Mouse (Mus musculus) midbrain, embryonic 16.5 days (tissue): ENCODE data around the gene Itga11. TPM values are rescaled to one million over a fixed set of nuclear protein-coding genes. Genes with fewer than 3 reads are reported as not detected.
A peak's percentile ranks its signal among the peaks of the same experiment; 100 is the strongest.

Experiments used
- ATAC-seq: fragments of 200-750 bp; cut with Nextera tagmentation; 2 replicates; pipeline ENCODE4 v1.8.0; 2017; ENCODE audit warnings: moderate TSS enrichment
- H3K27ac ChIP-seq: fragments of 300-500 bp; sonication (generic); 2 replicates; pipeline ENCODE4 v1.5.1; 2014; ENCODE audit warnings: mild to moderate bottlenecking, low read length, mixed read lengths
- H3K27me3 ChIP-seq: fragments of 300-500 bp; sonication (generic); 2 replicates; pipeline ENCODE4 v1.6.1; 2014; ENCODE audit warnings: low read depth, low read length, mixed read lengths; ENCODE audit not compliant: control insufficient read depth, insufficient read depth
- H3K36me3 ChIP-seq: fragments of 300-500 bp; sonication (generic); 2 replicates; pipeline ENCODE4 v1.6.1; 2014; ENCODE audit warnings: mild to moderate bottlenecking, low read length, moderate library complexity, mixed read lengths; ENCODE audit not compliant: control insufficient read depth, insufficient read depth
- H3K4me1 ChIP-seq: fragments of 300-500 bp; sonication (generic); 2 replicates; pipeline ENCODE4 v1.6.1; 2014; ENCODE audit warnings: mild to moderate bottlenecking, low read length, mixed read lengths; ENCODE audit not compliant: control insufficient read depth, insufficient read depth
- H3K4me2 ChIP-seq: fragments of 300-500 bp; sonication (generic); 2 replicates; pipeline ENCODE4 v1.6.1; 2014; ENCODE audit warnings: mild to moderate bottlenecking, low read length, mixed read lengths
- H3K4me3 ChIP-seq: fragments of 300-500 bp; sonication (generic); 2 replicates; pipeline ENCODE4 v1.5.1; 2014; ENCODE audit warnings: low read depth, mild to moderate bottlenecking, low read length, moderate library complexity, mixed read lengths
- H3K9ac ChIP-seq: fragments of 300-500 bp; sonication (generic); 2 replicates; pipeline ENCODE4 v1.6.1; 2014; ENCODE audit warnings: low read depth, low read length, mixed read lengths
- H3K9me3 ChIP-seq: fragments of 300-500 bp; sonication (generic); replicated peaks from 2 replicates; pipeline ENCODE4 v1.6.1; 2014; ENCODE audit warnings: mild to moderate bottlenecking, low read length, mixed read lengths; ENCODE audit not compliant: control insufficient read depth, poor library complexity, severe bottlenecking
- WGBS: fragments of 180-500 bp; shearing (Covaris S2); extraction: QIAGEN DNeasy Blood & Tissue Kit; methylation state at CpG from one replicate; pipeline ENCODE4 v1.1.7; 2014; 5-methylcytosine and 5-hydroxymethylcytosine counted together
- polyA plus RNA-seq: library from polyadenylated mRNA; unstranded; fragments of >200 nt; fragmentation: Nextera tagmentation; extraction: Ambion mirVana; gene quantifications from 2 replicates; pipeline ENCODE4 v1.2.1, GENCODE M21; 2015

Gene Itga11
- polyA plus RNA-seq, 1 experiment from 2014 or later: 0.98 TPM

- Histone ChIP-seq H3K4me2 (no peak overlapping the region), H3K9ac (no peak overlapping the region), H3K36me3 (no peaks in the 10 kb centered on the region), H3K4me1 (no peaks in the 10 kb centered on the region), H3K27ac (no peak overlapping the region), H3K4me3 (no peak overlapping the region), H3K9me3 (no peaks in the 10 kb centered on the region), H3K27me3 (no peaks in the 10 kb centered on the region)
- ATAC-seq: no peak
- WGBS: 51% methylated on average over 3 of the region's 3 CpGs
Measured at GRCm38 (mm10) chr9:62759601-62760000, 82.0 kb downstream of the Itga11 start.

GRCm38 (mm10) chr9:62763478-62763877 is 85.9 kb downstream of the Itga11 start:
- no peak for ATAC-seq
- 17% methylated on average over 13 of the region's 13 CpGs for WGBS

GRCm38 (mm10) chr9:62765346-62765745 is 87.7 kb downstream of the Itga11 start:
- H3K4me1 ChIP-seq: no peaks in the 10 kb centered on the region
- no peaks in the 10 kb centered on the region for H3K9me3 ChIP-seq
- WGBS: 67% methylated on average over 4 of the region's 4 CpGs
- no peak for ATAC-seq
- H3K4me3 ChIP-seq: no peak overlapping the region
- no peaks in the 10 kb centered on the region for H3K36me3 ChIP-seq
- H3K27ac ChIP-seq: no peak overlapping the region
- no peak overlapping the region for H3K4me2 ChIP-seq
- H3K27me3 ChIP-seq: no peaks in the 10 kb centered on the region
- H3K9ac ChIP-seq: no peak overlapping the region

More at GRCm38 (mm10) chr9:62763478-62763877, 85.9 kb downstream of the Itga11 start:
- no peak overlapping the region for H3K9ac ChIP-seq
- H3K27ac ChIP-seq: no peak overlapping the region
- no peak overlapping the region for H3K4me3 ChIP-seq
- H3K27me3 ChIP-seq: no peaks in the 10 kb centered on the region
- H3K9me3 ChIP-seq: no peaks in the 10 kb centered on the region
- no peaks in the 10 kb centered on the region for H3K36me3 ChIP-seq
- H3K4me1 ChIP-seq: no peaks in the 10 kb centered on the region
- H3K4me2 ChIP-seq: peak overlapping the region; percentile 27; the same call in 1 of the 2 replicates

DNA sequence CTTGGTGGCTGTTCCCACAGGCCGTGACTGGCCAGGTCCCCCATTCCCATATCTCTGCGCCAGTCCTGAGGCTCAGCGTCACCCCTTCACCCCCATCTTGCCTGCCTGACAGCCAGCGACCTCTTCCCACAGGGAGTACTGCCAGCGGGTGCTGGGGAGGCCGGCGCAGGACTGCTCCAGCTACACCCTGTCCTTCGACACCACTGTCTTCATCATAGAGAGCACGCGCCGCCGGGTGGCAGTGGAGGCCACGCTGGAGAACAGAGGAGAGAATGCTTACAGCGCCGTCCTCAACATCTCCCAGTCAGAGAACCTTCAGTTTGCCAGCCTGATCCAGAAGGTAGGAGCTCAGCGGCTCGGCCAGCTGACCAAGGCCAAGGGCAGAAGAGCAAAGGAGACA is 89.8 kb downstream of the Itga11 start:
- H3K27me3 ChIP-seq: no peaks in the 10 kb centered on the region
- 66% methylated on average over 17 of the region's 17 CpGs for WGBS
- ATAC-seq: no peak
- H3K4me1 ChIP-seq: no peaks in the 10 kb centered on the region
- H3K4me2 ChIP-seq: no peak overlapping the region
- no peak overlapping the region for H3K27ac ChIP-seq
- H3K4me3 ChIP-seq: no peak overlapping the region
- no peak overlapping the region for H3K9ac ChIP-seq
- no peaks in the 10 kb centered on the region for H3K36me3 ChIP-seq
- H3K9me3 ChIP-seq: no peaks in the 10 kb centered on the region

GRCm38 (mm10) chr9:62768361-62768760 is 90.7 kb downstream of the Itga11 start:
- no peak overlapping the region for H3K4me3 ChIP-seq
- H3K4me1 ChIP-seq: no peaks in the 10 kb centered on the region
- no peak overlapping the region for H3K4me2 ChIP-seq
- no peak overlapping the region for H3K9ac ChIP-seq
- no peak for ATAC-seq
- H3K9me3 ChIP-seq: no peaks in the 10 kb centered on the region
- no peaks in the 10 kb centered on the region for H3K36me3 ChIP-seq
- H3K27ac ChIP-seq: no peak overlapping the region
- H3K27me3 ChIP-seq: no peaks in the 10 kb centered on the region
- 74% methylated on average over 5 of the region's 5 CpGs for WGBS

GRCm38 (mm10) chr9:62772746-62773145 is 95.1 kb downstream of the Itga11 start:
- H3K36me3 ChIP-seq: no peaks in the 10 kb centered on the region
- no peak overlapping the region for H3K4me3 ChIP-seq
- no peaks in the 10 kb centered on the region for H3K27me3 ChIP-seq
- no peak overlapping the region for H3K9ac ChIP-seq
- no peak overlapping the region for H3K4me2 ChIP-seq
- no peak for ATAC-seq
- WGBS: 80% methylated on average over 8 of the region's 8 CpGs
- 0 out of 2 replicates have a peak, but pooled peaks cover 2% of the 10 kb centered on the region for H3K4me1 ChIP-seq
- no peaks in the 10 kb centered on the region for H3K9me3 ChIP-seq
- H3K27ac ChIP-seq: no peak overlapping the region

DNA sequence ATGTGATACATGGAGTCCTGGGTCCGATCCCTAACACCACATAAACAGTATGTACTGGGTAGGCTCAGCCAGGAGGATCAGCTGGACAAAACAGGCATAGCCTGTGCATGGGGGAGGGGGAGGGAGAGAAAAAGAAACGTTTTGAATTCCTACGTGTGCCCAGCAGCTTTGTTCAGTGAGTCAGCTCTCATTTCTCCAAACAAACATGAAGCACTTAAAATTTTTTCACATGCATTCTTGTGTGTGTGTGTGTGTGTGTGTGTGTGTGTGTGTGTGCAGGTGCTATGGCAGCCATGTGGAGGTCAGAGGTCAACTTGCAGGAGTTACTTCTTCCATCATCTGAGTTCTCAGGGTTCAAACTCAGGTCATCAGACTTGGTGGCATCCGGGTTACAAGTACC is 97.8 kb downstream of the Itga11 start:
- no peaks in the 10 kb centered on the region for H3K27me3 ChIP-seq
- no peak overlapping the region for H3K4me2 ChIP-seq
- 64% methylated on average over 4 of the region's 4 CpGs for whole genome bisulfite sequencing

GRCm38 (mm10) chr9:62777461-62777860 is 99.8 kb downstream of the Itga11 start:
- 8% methylated on average over 5 of the region's 5 CpGs for WGBS
- Histone ChIP-seq H3K9me3 (no peaks in the 10 kb centered on the region), H3K9ac (no peak overlapping the region), H3K36me3 (no peaks in the 10 kb centered on the region), H3K4me2 (no peak overlapping the region), H3K27me3 (no peaks in the 10 kb centered on the region), H3K4me1 (peaks cover 10% of the 10 kb centered on the region), H3K4me3 (no peak overlapping the region), H3K27ac (no peak overlapping the region)
- ATAC-seq: peak; percentile 77

More for the DNA sequence above, 97.8 kb downstream of the Itga11 start:
- no peak overlapping the region for H3K27ac ChIP-seq
- H3K36me3 ChIP-seq: no peaks in the 10 kb centered on the region
- no peaks in the 10 kb centered on the region for H3K9me3 ChIP-seq
- H3K4me3 ChIP-seq: no peak overlapping the region
- H3K4me1 ChIP-seq: 0 out of 2 replicates have a peak, but pooled peaks cover 2% of the 10 kb centered on the region
- no peak for ATAC-seq
- H3K9ac ChIP-seq: no peak overlapping the region

- H3K27me3 ChIP-seq: no peaks in the 10 kb centered on the region
- no peaks in the 10 kb centered on the region for H3K36me3 ChIP-seq
- no peaks in the 10 kb centered on the region for H3K9me3 ChIP-seq
- H3K4me3 ChIP-seq: no peak overlapping the region
- 94% methylated on average over 9 of the region's 9 CpGs for WGBS
- no peak overlapping the region for H3K4me2 ChIP-seq
- H3K9ac ChIP-seq: no peak overlapping the region
- no peak overlapping the region for H3K27ac ChIP-seq
- peaks cover 20% of the 10 kb centered on the region for H3K4me1 ChIP-seq
- no peak for ATAC-seq
Measured at GRCm38 (mm10) chr9:62778721-62779120, 101.1 kb downstream of the Itga11 start.
